Mouse (Mus musculus): Measurements from ENCODE around the gene Dennd5a.

DNA sequence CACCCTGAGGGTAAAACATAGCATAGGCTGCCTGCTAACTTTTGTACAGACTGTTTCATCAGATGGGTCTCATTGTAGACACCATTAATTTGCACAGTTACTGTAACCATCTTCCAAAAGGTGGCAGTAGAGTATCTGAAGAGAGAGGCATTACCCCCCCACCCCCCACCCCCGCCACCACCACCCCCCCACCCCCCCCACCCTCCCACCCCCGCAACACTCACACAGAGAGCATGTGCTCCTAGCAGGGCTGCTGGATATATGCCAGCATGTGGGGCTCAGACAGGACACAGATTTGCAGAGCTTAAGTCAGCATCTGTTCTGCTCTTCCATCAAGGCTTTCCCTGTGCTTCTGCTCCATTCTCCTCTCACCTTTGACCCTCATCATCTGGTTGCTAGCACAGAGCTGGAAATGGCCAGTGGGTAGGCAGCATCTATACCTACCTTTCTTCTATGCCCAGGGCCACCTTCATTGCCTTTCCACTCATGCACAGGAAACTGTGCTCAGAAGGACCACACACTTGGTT lies 8.7 kb upstream of the Dennd5a start:
- TF ChIP-seq CTCF (conservative IDR thresholded peaks at IDR 0.05; ENCODE audit: insufficient read depth, insufficient read length, low read depth, low read length), result no peak
- TF ChIP-seq POLR2A (IDR thresholded peaks at IDR 0.05; ENCODE audit: low read depth, low read length), result no peak

All from kidney, adult 2 months (tissue).